Mouse (Mus musculus) inflammation-experienced regulatory T-cells, adult 6 months (primary cell): Measurements from ENCODE around the gene Slc1a3. TPM values are rescaled to one million over a fixed set of nuclear protein-coding genes. Genes with fewer than 3 reads are reported as not detected.

Source experiments
- ATAC-seq: one replicate; pipeline ENCODE4 v1.8.0; 2017
- polyA plus RNA-seq, 3 experiments: library from polyadenylated mRNA; unstranded; fragments of 100-300 nt; shearing (Covaris generic); gene quantifications; one replicate each; pipeline ENCODE4 v1.2.1; 2017

Gene Slc1a3
- polyA plus RNA-seq: under 1 TPM in 2 of 3 experiments, not detected in 1; 0.36 to 0.44 TPM

GRCm38 (mm10) chr15:8710146-8711006 lies at the start of gene Slc1a3:
Gene Slc1a3, minus strand, starts transcription at chr15:8710764.
- ATAC-seq: no peak

GRCm38 (mm10) chr15:8759026-8759425 lies 48.5 kb upstream of the Slc1a3 start:
- ATAC-seq: no peak

GRCm38 (mm10) chr15:8756441-8756840 lies 45.9 kb upstream of the Slc1a3 start:
- ATAC-seq: no peak

- no peak for ATAC-seq
Measured at GRCm38 (mm10) chr15:8749762-8750161, 39.2 kb upstream of the Slc1a3 start.

GRCm38 (mm10) chr15:8748771-8749170 lies 38.2 kb upstream of the Slc1a3 start:
- no peak for ATAC-seq

- no peak for ATAC-seq
Measured at GRCm38 (mm10) chr15:8741593-8741992, 31.0 kb upstream of the Slc1a3 start.

GRCm38 (mm10) chr15:8740724-8741123 lies 30.2 kb upstream of the Slc1a3 start:
- ATAC-seq: no peak

- no peak for ATAC-seq
Measured at GRCm38 (mm10) chr15:8738156-8738555, 27.6 kb upstream of the Slc1a3 start.

GRCm38 (mm10) chr15:8734363-8734739 lies 23.8 kb upstream of the Slc1a3 start:
- ATAC-seq: no peak

GRCm38 (mm10) chr15:8733669-8734362 lies 23.3 kb upstream of the Slc1a3 start:
- no peak for ATAC-seq

GRCm38 (mm10) chr15:8728861-8729260 lies 18.3 kb upstream of the Slc1a3 start:
- ATAC-seq: no peak

GRCm38 (mm10) chr15:8722386-8723100 lies 12.0 kb upstream of the Slc1a3 start:
- ATAC-seq: no peak

- no peak for ATAC-seq
Measured at GRCm38 (mm10) chr15:8721746-8722145, 11.2 kb upstream of the Slc1a3 start.

GRCm38 (mm10) chr15:8721005-8721404 lies 10.4 kb upstream of the Slc1a3 start:
- ATAC-seq: no peak

- ATAC-seq: no peak
Measured at GRCm38 (mm10) chr15:8718496-8718895, 7.9 kb upstream of the Slc1a3 start.

GRCm38 (mm10) chr15:8717021-8717571 lies 6.5 kb upstream of the Slc1a3 start:
- no peak for ATAC-seq

- peak; percentile 41 for ATAC-seq
Measured at GRCm38 (mm10) chr15:8716330-8716964, 5.9 kb upstream of the Slc1a3 start.

GRCm38 (mm10) chr15:8715666-8716065 lies 5.1 kb upstream of the Slc1a3 start:
- no peak for ATAC-seq

GRCm38 (mm10) chr15:8712433-8712984 lies 1.9 kb upstream of the Slc1a3 start:
- ATAC-seq: no peak

- ATAC-seq: no peak
Measured at GRCm38 (mm10) chr15:8711630-8712310, 1.2 kb upstream of the Slc1a3 start.

GRCm38 (mm10) chr15:8709578-8709977 lies 986 bp downstream of the Slc1a3 start:
- no peak for ATAC-seq
